21 mouse cellular contexts compared by ENCODE assay signal in the genomic region with DNA sequence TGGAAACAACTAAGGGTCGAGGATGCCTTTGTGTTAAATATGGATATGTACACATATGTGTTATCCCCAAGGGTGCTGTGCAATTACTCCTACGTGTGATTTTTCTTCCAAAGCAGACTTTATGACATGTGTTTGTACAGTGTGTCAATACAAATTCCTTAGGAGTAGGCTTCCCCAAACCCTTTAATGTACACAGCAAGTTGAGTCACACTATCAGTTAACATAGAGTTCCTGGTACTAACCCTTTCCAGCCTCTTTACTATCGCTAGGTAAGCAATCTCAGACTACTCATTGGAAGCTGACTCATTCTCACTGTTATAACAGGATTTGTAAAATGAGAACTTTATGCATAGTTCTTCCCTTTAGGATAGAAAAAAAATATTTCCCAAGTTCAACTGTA. TPM values are rescaled to one million over a fixed set of nuclear protein-coding genes. Genes with fewer than 3 reads are reported as not detected.
"Had no signal": no experiment of that assay in that cellular context is flagged by ENCODE, and none has a peak within 500 bp of the region (broad histone marks: within the 10 kb centered on the region; RNA-seq: fewer than 3 reads in every experiment).

No protein-coding gene starts in this region.

- H3K36me3 ChIP-seq: liver, embryonic 12.5 days; lung, embryonic 15.5 days; midbrain, embryonic 10.5 days; midbrain, embryonic 12.5 days; neural tube, embryonic 13.5 days; neural tube, embryonic 15.5 days had no signal

- H3K9ac ChIP-seq: liver, embryonic 12.5 days; liver, embryonic 14.5 days; lung, embryonic 15.5 days; midbrain, embryonic 12.5 days; neural tube, embryonic 13.5 days; neural tube, embryonic 15.5 days had no signal

- H3K27ac ChIP-seq: liver, embryonic 12.5 days; liver, embryonic 14.5 days; lung, embryonic 15.5 days; midbrain, embryonic 10.5 days; midbrain, embryonic 12.5 days; neural tube, embryonic 13.5 days; neural tube, embryonic 15.5 days had no signal

- H3K4me3 ChIP-seq: liver, embryonic 12.5 days; lung, embryonic 15.5 days; midbrain, embryonic 10.5 days; midbrain, embryonic 12.5 days; myocyte; neural tube, embryonic 13.5 days; neural tube, embryonic 15.5 days had no signal

- H3K4me1 ChIP-seq: liver, embryonic 12.5 days; lung, embryonic 15.5 days; midbrain, embryonic 10.5 days; midbrain, embryonic 12.5 days; neural tube, embryonic 13.5 days; neural tube, embryonic 15.5 days had no signal

- DNase-seq: liver; lung, adult 18-20 months; lung, postnatal 10 days; lung, postnatal 4 days; midbrain, embryonic 14.5 days; retina, postnatal 1 day; right cerebral cortex, adult 18-20 months; thymus, adult 18-20 months; thymus, postnatal 14 days; thymus, postnatal 36 days had no signal

- ATAC-seq: liver, embryonic 12.5 days; midbrain, embryonic 16.5 days had no signal

- H3K4me2 ChIP-seq: liver, embryonic 12.5 days; lung, embryonic 15.5 days; midbrain, embryonic 12.5 days; neural tube, embryonic 13.5 days; neural tube, embryonic 15.5 days had no signal

- H3K9me3 ChIP-seq: liver, embryonic 12.5 days; lung, embryonic 15.5 days; midbrain, embryonic 10.5 days; midbrain, embryonic 12.5 days; neural tube, embryonic 13.5 days; neural tube, embryonic 15.5 days had no signal

RNA-seq across cellular contexts. Expression of a gene that starts 3.9 kb away (rescaled TPM):
- polyA plus RNA-seq: midbrain, embryonic 10.5 days; midbrain, embryonic 12.5 days; midbrain, embryonic 16.5 days; myocyte; neural tube, embryonic 11.5 days; neural tube, embryonic 13.5 days; neural tube, embryonic 15.5 days; spleen, adult 2 months had no signal
